Mouse (Mus musculus): ENCODE results near the gene Krtap4-1.
"Not testable (repeated sequence)": the region's sequence is repeated elsewhere in the genome, so short reads cannot be mapped to it uniquely, and the experiment has no call there.

Gene Krtap4-1

GRCm38 (mm10) chr11:99628138-99628537 is at the start of gene Krtap4-1:
Krtap4-1 (minus strand) TSS chr11:99628238.
- no peak for DNase-seq (ENCODE audit: low read depth)

- DNase-seq (ENCODE audit: low read depth): no peak
Observed at GRCm38 (mm10) chr11:99665860-99666259, 37.8 kb upstream of the Krtap4-1 start, which contains the start of gene Krtap4-6. Krtap4-6 (minus strand) TSS chr11:99665960.

- no peak for DNase-seq (ENCODE audit: low read depth)
Observed at GRCm38 (mm10) chr11:99662802-99663201, 34.8 kb upstream of the Krtap4-1 start.

- no peak for DNase-seq (ENCODE audit: low read depth)
Observed at GRCm38 (mm10) chr11:99659256-99659655, 31.2 kb upstream of the Krtap4-1 start.

- DNase-seq (ENCODE audit: low read depth): not testable (repeated sequence)
Observed at GRCm38 (mm10) chr11:99658467-99659010, 30.5 kb upstream of the Krtap4-1 start, which contains the start of gene Gm11563. Gm11563 (minus strand) TSS chr11:99658960.

GRCm38 (mm10) chr11:99657051-99657450 is 29.0 kb upstream of the Krtap4-1 start:
- DNase-seq (ENCODE audit: low read depth): no peak

- no peak for DNase-seq (ENCODE audit: low read depth)
Observed at GRCm38 (mm10) chr11:99650136-99650535, 22.1 kb upstream of the Krtap4-1 start, which contains the start of gene Gm11555. Gm11555 (minus strand) TSS chr11:99650236.

GRCm38 (mm10) chr11:99646444-99646843 is 18.4 kb upstream of the Krtap4-1 start:
- no peak for DNase-seq (ENCODE audit: low read depth)

GRCm38 (mm10) chr11:99644351-99644750 is 16.3 kb upstream of the Krtap4-1 start:
- no peak for DNase-seq (ENCODE audit: low read depth)

- not testable (repeated sequence) for DNase-seq (ENCODE audit: low read depth)
Observed at GRCm38 (mm10) chr11:99643635-99644139, 15.6 kb upstream of the Krtap4-1 start, which contains the start of gene Krtap4-7. Krtap4-7 (minus strand) TSS chr11:99644089.

- DNase-seq (ENCODE audit: low read depth): no peak
Observed at GRCm38 (mm10) chr11:99640926-99641325, 12.9 kb upstream of the Krtap4-1 start.

GRCm38 (mm10) chr11:99637086-99637485 is 9.0 kb upstream of the Krtap4-1 start:
- DNase-seq (ENCODE audit: low read depth): no peak

GRCm38 (mm10) chr11:99634653-99635134 is 6.7 kb upstream of the Krtap4-1 start, which contains the start of gene Krtap4-2:
Krtap4-2 (minus strand) TSS chr11:99635084.
- no peak for DNase-seq (ENCODE audit: low read depth)

GRCm38 (mm10) chr11:99633293-99633692 is 5.3 kb upstream of the Krtap4-1 start:
- DNase-seq (ENCODE audit: low read depth): no peak

GRCm38 (mm10) chr11:99630890-99631289 is 2.9 kb upstream of the Krtap4-1 start:
- DNase-seq (ENCODE audit: low read depth): no peak

- DNase-seq (ENCODE audit: low read depth): no peak
Observed at GRCm38 (mm10) chr11:99620335-99620734, 7.7 kb downstream of the Krtap4-1 start, which contains the start of gene Gm11562. Gm11562 (minus strand) TSS chr11:99620435.

GRCm38 (mm10) chr11:99614796-99615363 is 13.2 kb downstream of the Krtap4-1 start, which contains the start of gene Krtap2-4:
Krtap2-4 (minus strand) TSS chr11:99614846.
- no peak for DNase-seq (ENCODE audit: low read depth)

GRCm38 (mm10) chr11:99610089-99610488 is 17.9 kb downstream of the Krtap4-1 start, which contains the start of gene Gm11937:
Gm11937 (minus strand) TSS chr11:99610189.
- DNase-seq (ENCODE audit: low read depth): not testable (repeated sequence)

- no peak for DNase-seq (ENCODE audit: low read depth)
Observed at GRCm38 (mm10) chr11:99609126-99609525, 18.9 kb downstream of the Krtap4-1 start.

- not testable (repeated sequence) for DNase-seq (ENCODE audit: low read depth)
Observed at GRCm38 (mm10) chr11:99603208-99603607, 24.8 kb downstream of the Krtap4-1 start, which contains the start of gene Gm11938. Gm11938 (minus strand) TSS chr11:99603308.

- not testable (repeated sequence) for DNase-seq (ENCODE audit: low read depth)
Observed at GRCm38 (mm10) chr11:99597742-99598141, 30.3 kb downstream of the Krtap4-1 start, which contains the start of gene Krtap9-3. Krtap9-3 (minus strand) TSS chr11:99598105.

- no peak for DNase-seq (ENCODE audit: low read depth)
Observed at GRCm38 (mm10) chr11:99590981-99591380, 37.1 kb downstream of the Krtap4-1 start, which contains the start of gene Krtap1-3. Krtap1-3 (minus strand) TSS chr11:99591339.

- DNase-seq (ENCODE audit: low read depth): no peak
Observed at GRCm38 (mm10) chr11:99585096-99585495, 42.9 kb downstream of the Krtap4-1 start.
